Mouse (Mus musculus) left cerebral cortex, postnatal 10 days (tissue): ENCODE results near the gene Ctf2. TPM values are rescaled to one million over a fixed set of nuclear protein-coding genes. Genes with fewer than 3 reads are reported as not detected.
A peak's percentile ranks its signal among the peaks of the same experiment; 100 is the strongest.
"Not testable (repeated sequence)": the region's sequence is repeated elsewhere in the genome, so short reads cannot be mapped to it uniquely, and the experiment has no call there.

ENCODE experiments used
- DNase-seq, 2 experiments: peaks; one replicate each; pipeline ENCODE4 v3.0.0; 2021 to 2022; ENCODE audit warnings: low spot score in 2 of 2, mixed read lengths in 1 of 2; ENCODE audit errors: extremely low spot score in 1 of 2
- intact Hi-C: fragments of 180-260 bp; cut with DNase I; formaldehyde crosslinking; loops from one replicate; pipeline ENCODE4 v1.15.1; 2025
- total RNA-seq, 2 experiments: library from RNA; stranded (reverse); gene quantifications; 2 replicates each; pipeline ENCODE4 v1.2.3; 2021

Gene Ctf2
- total RNA-seq, result not detected

DNA sequence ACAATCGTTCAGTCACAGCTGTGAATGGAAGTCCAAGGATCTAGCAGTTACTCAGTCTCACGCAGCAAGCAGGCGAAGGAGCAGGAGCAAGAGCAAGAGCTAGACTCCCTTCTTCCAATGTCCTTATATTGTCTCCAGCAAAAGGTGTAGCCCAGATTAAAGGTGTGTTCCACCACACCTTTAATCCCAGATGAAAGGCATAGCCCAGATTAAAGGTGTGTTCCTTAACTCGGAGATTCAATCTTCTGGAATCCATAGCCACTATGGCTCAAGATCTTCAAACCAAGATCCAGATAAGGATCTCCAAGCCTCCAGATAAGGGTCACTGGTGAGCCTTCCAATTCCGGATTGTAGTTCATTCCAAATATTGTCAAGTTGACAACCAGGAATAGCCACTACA lies at the start of gene Ctf2:
Ctf2 (minus strand) TSS at position 101 of the 400 bp plus-strand sequence.
- intact Hi-C loops, DNase-seq: not testable (repeated sequence)

DNA sequence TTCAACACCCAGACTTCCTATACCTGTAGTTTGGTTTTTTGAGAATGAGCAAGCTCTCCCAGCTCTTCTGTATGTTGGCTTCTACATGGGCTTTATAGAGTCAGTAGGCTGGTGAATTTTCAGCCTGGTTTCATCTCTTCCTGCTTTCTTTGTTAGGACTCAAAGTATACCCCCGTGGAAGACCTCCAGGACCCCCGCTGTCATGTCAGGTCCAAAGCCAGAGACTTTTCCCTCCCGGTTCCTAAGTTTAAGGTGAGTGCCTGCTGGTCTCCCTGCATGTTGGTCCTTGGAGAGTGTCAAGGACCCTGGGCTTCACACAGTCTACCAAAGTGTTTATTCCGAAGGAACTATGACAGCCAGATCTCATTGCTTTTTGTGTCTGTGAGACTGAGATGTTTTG lies 46.4 kb upstream of the Ctf2 start:
- intact Hi-C loops, result no loop called here

DNA sequence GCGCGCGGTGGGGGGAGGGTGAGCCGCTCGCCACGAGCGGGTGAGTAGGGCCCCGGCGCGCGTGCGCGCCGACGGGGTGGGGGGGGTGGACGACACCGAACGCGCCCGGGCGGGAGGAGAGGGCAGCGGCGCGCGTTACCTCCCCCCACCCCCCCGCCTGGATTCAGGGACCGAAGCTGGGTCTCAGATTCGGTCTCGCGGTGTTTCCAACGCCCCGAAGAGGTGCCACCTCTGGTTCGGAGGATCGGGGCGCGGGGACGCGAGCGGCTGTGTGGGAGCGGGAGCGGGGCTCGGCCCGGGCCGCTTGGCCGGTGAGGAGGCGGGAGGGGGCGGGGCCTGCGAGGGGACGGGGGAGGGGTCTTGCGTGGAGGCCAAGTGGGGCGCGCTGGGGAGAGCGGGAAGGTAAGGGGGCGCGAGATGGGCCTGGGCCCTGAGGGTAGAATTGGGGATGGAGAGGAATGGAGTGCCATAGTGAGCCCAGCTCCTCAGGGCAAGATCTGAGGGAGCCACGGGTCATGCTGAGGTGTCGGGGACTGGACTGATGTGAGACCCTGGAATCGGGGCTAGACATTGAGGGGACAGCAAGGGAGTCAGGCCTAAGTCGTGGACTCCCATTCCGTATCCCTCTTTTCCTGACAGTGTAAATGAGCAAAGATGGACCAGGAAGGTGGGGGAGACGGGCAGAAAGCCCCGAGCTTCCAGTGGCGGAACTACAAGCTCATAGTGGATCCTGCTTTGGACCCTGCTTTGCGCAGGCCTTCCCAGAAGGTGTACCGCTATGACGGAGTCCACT lies 45.7 kb upstream of the Ctf2 start:
- intact Hi-C loops, result no loop called here
- DNase-seq, result peak in 1 of 2 experiments; percentile 81

More for the DNA sequence above, 46.4 kb upstream of the Ctf2 start:
- no peak for DNase-seq

DNA sequence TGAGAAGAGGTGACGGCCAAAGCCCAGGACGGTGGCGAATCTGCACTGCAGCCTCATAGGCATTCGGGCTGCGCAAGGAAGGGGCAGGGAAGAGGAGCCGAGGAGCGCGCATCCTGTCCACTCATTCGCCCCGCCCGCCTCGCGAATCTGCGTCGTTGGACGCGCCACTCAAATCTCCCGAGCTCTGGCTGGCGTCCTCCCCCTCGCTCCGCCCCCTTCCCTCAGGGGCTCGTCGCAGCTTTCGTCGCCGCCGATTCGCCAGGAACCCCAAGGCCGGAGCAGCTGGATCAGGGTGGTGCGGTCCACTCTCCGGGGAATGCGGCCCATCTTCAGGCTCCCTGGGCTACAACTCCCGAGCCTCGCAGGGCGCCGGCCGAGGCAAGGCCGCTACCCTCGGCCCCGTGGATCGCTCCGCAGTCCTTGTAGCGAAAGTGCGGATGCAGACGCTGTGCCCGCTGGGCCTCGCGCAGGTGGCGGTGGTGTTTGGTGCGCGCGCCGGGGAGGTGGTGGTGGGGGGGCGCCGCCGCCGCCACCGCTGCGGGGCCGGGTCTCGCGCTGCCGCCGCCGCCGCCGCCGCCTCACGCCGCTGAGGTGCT lies 45.0 kb upstream of the Ctf2 start:
- peak; percentile 93 to 99 for DNase-seq
- intact Hi-C loops, result no loop called here

DNA sequence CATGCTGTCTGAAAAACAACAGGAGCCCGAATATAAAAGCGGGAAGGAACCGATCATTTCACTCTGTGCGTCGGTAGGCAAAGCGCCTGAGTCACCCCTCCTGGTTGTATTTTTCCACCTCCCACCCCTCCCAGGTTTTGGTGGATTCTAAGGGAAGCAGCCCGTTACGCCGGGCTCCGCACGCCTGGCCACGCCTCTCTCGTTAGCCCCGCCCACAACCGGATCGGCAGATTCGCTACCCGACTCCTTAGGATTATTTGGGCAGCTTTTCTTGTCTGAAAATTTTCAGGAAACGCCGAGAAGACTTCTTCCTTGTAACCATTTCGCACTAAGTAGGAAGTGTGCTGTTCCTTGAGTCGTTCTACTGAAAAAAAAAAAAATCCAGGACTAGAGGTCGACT lies 44.5 kb upstream of the Ctf2 start, which contains the start of gene Setd1a:
Setd1a (plus strand) TSS at position 245 of the 400 bp plus-strand sequence.
- intact Hi-C loops, result no loop called here
- DNase-seq, result peak; percentile 85 to 95

DNA sequence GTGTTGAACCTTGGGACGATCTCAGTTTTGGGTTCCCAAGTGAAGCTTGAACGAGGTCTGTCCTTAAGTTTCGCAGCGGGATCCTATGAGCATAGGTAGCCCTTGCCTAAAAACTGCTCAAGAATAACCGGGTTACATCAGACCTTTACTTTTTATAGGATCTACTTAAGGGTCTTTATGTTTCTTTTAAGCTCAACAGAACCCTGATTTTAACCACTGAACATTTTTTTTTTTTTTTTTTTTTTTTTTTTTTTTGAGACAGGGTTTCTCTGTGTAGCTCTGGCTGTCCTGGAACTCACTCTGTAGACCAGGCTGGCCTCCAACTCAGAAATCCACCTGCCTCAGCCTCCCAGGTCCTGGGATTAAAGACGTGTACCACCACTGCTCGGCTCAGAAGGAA lies 43.9 kb upstream of the Ctf2 start:
- DNase-seq, intact Hi-C loops: not testable (repeated sequence)

DNA sequence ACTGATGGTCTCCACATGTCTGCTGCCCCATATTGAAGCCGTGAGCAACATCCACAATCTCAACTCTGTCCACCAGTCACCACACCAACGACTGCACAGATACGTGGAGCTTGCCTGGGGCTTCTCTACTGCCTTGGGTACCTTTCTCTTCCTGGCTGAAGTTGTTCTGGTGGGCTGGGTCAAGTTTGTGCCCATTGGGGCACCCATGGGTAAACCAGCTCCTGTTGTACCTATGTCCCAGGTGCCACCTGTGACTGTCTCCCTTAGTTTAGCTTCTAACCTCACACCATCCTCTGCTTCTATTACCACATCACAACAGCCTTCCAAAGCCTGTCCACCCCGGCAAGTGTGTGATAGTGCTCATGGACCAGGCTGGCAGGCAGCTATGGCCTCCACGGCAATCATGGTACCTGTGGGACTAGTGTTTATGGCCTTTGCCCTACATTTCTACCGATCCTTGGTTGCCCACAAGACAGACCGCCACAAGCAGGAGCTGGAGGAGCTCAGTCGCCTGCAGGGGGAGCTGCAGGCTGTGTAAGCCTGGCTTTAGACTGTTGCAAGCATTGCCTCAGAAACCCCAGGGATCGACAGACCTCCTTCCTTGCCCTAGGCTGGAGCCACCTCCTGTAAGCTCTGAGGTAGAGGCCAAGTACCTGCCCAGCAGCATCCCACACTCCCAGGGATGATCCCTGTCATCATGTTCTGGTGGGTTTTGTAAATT lies 41.9 kb upstream of the Ctf2 start:
- DNase-seq, result peak in 1 of 2 experiments; percentile 84
- intact Hi-C loops, result no loop called here

DNA sequence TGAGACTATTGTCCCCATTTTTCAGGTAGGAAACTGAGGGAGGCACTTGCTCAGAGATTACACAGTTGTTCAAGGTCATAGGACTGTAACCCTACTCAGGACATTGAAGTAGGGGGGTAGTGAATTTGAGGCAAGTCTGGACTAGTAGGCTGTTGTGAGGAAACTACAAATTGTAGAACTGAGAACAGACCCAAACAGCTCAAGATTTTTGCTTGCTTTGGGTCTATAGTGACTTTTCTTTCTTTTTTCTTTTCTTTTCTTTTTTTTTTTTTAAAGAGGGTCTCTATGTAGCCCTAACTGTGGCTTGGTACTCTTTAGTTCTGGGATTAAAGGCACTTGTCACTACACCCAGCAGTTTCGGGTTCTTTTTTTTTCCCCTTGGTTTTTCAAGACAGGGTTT lies 40.6 kb upstream of the Ctf2 start:
- no peak for DNase-seq
- intact Hi-C loops, result no loop called here

DNA sequence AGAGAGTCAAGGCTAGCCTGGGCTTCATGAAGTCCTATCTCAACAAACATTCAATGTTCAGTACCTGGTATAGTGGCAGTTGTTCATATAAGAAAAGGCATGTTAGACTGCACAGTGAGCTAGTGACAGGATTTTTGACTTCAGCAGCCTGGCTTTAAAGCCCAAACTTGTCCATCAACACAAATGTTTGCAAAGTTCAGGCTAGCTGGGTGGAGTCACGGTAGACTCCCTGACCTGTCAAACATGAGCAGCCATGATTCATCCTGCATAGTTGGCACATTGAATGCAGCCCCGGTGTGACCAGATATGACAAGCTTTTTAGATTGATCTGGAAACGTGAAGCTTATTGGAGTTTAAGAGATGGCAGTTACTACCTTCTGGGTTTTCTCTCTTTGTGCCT lies 40.1 kb upstream of the Ctf2 start:
- intact Hi-C loops, result no loop called here
- no peak for DNase-seq

DNA sequence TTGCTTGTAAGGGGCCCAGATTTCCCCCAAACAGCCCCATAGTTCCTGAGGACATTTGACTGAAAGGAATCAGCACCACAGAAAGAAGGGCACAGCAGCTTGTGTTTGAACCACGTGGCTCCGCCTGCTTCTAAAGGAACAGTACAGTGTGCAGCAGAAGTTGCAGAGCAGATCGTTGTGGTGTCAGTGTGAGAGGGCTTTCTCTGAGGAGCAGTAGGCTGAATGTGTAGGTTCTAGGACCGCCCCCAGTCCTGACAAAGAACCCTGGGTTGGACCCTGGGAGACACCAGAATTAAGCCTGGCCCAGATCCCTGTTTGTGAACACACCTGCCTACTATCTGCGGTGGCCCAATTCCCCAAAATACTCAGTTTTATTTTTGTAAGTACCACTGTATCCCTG lies 39.3 kb upstream of the Ctf2 start:
- intact Hi-C loops, result no loop called here
- DNase-seq, result no peak

DNA sequence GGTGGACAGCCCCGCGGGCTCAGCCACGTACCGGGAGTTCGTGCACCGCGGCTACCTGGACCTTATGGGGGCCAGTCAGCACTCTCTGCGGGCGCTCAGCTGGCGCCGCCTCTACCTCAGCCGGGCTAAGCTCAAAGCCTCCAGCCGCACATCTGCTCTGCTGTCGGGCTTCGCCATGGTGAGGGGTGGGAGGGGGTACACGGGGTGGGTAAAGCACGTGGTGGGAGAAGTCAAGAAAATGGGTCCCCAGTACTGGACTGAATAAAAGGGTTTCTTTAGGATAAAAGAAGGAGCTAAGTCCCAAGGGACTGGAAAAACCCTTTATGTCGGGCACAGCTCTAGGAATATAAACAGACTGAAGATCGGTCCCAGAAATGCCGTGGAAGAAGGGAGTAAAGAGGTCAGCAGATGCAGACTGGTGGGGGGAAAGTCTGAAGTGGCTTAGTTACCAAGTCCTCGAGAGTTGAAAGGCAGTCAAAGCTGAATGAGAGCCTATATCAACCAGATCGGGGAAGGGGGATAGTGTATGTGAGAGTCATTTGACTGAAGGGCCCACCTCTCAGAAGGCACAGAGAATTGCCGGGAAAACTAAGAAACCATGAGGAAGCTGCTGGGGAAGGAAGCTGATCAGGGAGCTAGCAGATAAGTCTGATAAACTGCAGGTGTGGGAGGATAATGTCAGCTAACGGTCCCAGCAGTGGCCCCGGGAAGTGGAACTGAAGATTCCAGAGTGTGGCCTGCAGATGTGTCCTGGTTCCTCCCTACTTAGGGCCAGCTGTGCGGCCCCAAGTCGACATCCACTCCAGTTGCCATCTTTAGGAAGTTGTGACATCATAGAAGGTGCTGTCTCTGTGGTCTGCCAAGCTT lies 38.3 kb upstream of the Ctf2 start:
- DNase-seq, result no peak
- intact Hi-C loops, result no loop called here

DNA sequence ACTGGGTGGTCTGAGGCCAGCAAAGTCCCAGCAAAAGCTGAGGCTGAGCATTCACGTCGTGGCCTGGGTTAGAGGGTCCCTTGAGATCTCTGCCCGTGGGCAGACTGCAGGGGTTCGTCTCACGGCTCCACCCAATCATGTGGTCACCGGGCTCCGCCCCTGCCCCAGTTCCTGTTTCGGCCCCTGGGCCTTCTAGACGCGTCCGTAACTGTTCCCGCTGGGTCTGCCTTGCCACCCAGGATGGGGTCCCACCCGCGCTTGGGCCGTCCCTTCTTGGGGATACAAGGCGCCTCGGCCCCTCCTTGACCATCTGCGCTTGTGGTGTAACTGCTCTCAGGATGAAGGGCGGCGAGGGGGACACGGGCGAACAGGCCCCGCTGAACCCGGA lies 37.7 kb upstream of the Ctf2 start, which contains the start of gene Orai3:
Orai3 (plus strand) TSS at position 165 of the 388 bp plus-strand sequence.
- intact Hi-C loops, result no loop called here
- peak; percentile 81 to 94 for DNase-seq

DNA sequence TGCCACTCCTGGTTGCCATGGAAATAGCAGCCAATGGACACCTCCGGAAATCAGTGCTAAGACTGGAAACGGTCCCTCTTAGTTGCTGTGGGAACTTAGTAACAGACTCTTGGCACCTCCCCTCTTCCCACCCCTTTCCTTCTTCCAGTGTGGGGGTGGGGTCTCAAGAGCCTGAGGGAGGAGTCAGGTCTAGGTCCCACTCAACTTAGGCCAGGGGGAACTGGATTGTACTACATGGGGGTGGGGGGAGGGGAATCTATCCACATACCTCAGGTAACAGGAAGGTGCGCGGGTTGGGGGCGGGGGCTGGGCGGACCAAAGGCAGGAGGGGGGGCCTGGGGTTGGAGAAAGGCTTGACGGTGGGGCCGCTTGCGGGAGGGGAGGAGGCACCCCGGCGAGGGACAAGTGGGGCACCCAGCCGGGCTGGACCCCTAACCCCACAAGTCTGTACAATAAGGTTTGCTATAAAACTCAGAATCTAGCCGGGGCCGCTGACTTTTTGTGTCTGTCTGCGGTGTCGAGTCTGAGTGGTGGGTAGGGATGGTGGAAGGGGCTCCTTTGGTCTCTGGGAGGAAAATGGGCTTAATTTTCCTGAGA lies 37.1 kb upstream of the Ctf2 start:
- DNase-seq, result peak; percentile 96 to 99
- intact Hi-C loops, result no loop called here

DNA sequence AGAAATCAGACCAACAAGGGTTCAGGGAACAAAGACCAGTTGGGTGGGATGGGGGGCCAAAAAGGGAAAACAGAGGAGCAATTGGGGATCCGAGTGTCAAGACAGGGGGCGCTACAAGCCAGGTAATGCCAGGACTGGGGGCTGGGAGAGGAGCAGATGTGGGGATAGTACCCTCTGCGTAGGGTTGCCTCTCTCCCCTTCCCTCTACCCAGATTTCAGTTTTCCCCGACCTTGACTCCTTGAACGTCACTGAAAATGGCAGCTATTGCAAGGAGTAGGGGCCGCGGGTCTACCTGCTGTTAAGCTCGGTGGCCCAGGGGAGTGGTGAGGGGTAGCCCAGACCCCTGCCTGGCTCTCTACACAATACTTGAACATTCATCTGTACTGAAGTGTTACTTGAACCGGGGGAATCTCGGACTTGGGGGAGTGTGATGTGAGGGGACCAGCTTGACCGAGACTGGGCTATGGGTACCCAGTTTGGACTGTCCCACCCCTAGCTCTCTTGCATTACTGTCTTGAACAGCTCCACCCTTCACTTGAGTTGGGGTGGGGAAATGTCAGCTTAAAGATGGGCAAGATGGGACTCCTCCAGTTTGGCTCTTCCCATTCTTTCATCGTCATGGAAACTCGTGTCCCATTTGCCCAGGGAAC lies 36.5 kb upstream of the Ctf2 start:
- DNase-seq, result peak in 1 of 2 experiments; percentile 52
- intact Hi-C loops, result no loop called here

DNA sequence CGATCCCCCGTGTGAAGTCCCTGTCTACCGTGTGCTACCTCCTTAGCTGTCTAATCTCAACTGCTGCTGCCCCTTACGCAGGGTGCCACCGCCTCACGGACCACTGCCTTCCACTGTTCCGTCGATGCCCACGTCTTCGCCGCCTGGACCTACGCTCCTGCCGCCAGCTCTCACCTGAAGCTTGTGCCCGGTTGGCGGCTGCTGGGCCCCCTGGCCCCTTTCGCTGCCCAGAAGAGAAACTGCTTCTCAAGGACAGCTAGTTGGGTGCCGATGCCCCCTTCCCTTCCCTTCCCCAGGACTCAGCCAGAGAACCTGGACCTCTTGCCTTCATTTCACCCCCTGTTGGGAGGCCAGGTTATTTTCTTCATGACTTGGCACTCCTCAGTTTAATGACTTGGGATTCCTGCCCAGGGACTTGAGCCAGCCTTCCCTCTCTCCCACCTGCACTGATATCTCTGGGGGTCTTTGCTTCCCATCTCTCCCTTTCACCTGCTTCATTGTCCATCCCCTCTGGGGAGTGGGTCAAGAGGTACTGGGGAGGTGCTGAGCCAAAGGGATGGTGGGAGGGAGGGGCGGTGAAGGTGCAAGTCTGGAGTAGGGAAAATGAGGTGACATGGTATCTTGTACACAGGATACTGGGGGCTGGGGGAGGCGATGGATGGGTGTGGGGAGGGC lies 35.8 kb upstream of the Ctf2 start:
- no peak for DNase-seq
- intact Hi-C loops, result no loop called here

DNA sequence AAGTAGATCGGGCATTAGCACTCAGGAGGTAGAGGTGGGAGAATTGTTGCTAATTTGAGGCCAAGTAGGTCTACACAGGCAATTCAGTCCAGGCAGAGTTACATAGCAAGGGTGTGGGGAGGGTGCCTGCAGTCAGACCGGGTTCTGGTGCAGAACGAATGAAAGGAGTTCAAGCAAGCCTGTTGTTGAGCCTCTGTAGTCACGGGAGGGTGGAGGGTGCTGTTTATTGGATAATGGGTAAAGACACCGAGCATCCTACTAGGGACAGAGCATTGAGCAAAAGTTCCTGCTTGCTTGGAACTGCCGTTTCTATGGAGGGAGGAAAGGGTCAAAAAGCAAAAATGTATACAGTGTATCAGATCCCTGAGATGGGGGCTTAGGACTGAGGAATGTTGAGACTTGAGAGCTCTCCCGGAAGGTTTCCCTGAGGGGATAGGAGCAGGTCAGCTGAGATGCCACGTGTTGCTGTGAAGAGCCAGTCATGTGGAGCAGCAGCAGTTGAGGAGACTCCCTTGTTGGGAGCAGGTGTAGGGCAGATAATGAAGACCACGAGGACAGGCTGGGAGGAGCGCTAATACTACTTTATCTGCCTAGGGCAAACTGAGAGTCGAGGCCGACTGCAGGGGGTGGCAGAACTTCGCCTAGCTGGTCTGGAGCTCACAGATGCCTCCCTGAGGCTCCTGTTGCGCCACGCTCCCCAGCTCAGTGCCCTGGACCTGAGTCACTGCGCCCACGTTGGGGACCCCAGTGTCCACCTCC lies 35.1 kb upstream of the Ctf2 start:
- DNase-seq, result no peak
- intact Hi-C loops, result no loop called here

DNA sequence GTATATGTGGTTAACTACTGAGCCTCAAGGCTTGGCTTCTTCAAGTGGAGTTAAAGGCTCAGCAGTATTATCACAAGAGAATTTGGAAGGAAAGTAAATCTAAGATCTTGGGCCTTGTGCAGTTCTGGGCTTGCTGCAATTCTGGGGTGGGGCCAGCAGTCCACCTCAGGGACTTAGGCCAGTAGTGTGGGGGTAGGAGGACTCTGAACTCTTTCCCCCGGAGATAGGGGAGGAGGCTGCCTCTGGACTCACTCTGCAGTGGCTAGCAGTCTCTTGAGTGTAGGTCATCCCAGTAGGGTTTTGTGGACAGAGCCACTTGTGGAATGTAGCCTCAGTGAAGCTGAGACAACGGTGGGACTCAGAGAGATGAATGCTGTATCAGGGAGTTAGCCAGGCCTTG lies 33.8 kb upstream of the Ctf2 start:
- intact Hi-C loops, result no loop called here
- no peak for DNase-seq
